Mouse (Mus musculus): ENCODE measurements around the gene Fam162a.
"Not testable (repeated sequence)": the region's sequence is repeated elsewhere in the genome, so short reads cannot be mapped to it uniquely, and the experiment has no call there.

Fam162a gene

GRCm38 (mm10) chr16:36071450-36072379, at the start of gene Fam162a, which contains the start of gene Ccdc58:
Fam162a (minus strand) TSS chr16:36071594.
Ccdc58 (plus strand) TSS chr16:36071685.
- DNase-seq (ENCODE audit: low spot score in 2 of 2) = peak; percentile 78 to 93

- not testable (repeated sequence) for DNase-seq (ENCODE audit: low spot score in 2 of 2)
Measured at GRCm38 (mm10) chr16:36115751-36116150, 44.4 kb upstream of the Fam162a start.

- DNase-seq (ENCODE audit: low spot score in 2 of 2) = not testable (repeated sequence)
Measured at GRCm38 (mm10) chr16:36111486-36111885, 40.1 kb upstream of the Fam162a start.

- no peak for DNase-seq (ENCODE audit: low spot score in 2 of 2)
Measured at GRCm38 (mm10) chr16:36102211-36102610, 30.8 kb upstream of the Fam162a start.

GRCm38 (mm10) chr16:36101526-36101925, 30.1 kb upstream of the Fam162a start:
- no peak for DNase-seq (ENCODE audit: low spot score in 2 of 2)

- DNase-seq (ENCODE audit: low spot score in 2 of 2) = not testable (repeated sequence)
Measured at GRCm38 (mm10) chr16:36097813-36098499, 26.6 kb upstream of the Fam162a start.

GRCm38 (mm10) chr16:36094079-36094478, 22.7 kb upstream of the Fam162a start:
- no peak for DNase-seq (ENCODE audit: low spot score in 2 of 2)

GRCm38 (mm10) chr16:36090785-36091509, 19.6 kb upstream of the Fam162a start:
- DNase-seq (ENCODE audit: low spot score in 2 of 2) = no peak

GRCm38 (mm10) chr16:36089850-36090616, 18.6 kb upstream of the Fam162a start:
- DNase-seq (ENCODE audit: low spot score in 2 of 2) = no peak

- DNase-seq (ENCODE audit: low spot score in 2 of 2) = no peak
Measured at GRCm38 (mm10) chr16:36089065-36089464, 17.7 kb upstream of the Fam162a start.

- no peak for DNase-seq (ENCODE audit: low spot score in 2 of 2)
Measured at GRCm38 (mm10) chr16:36087846-36088245, 16.5 kb upstream of the Fam162a start.

GRCm38 (mm10) chr16:36079916-36080315, 8.5 kb upstream of the Fam162a start:
- DNase-seq (ENCODE audit: low spot score in 2 of 2) = no peak

GRCm38 (mm10) chr16:36074772-36075171, 3.4 kb upstream of the Fam162a start:
- no peak for DNase-seq (ENCODE audit: low spot score in 2 of 2)

- DNase-seq (ENCODE audit: low spot score in 2 of 2) = no peak
Measured at GRCm38 (mm10) chr16:36072410-36073011, 1.1 kb upstream of the Fam162a start.

GRCm38 (mm10) chr16:36071071-36071449, 334 bp downstream of the Fam162a start:
- DNase-seq (ENCODE audit: low spot score in 2 of 2) = no peak

GRCm38 (mm10) chr16:36069819-36070575, 1.4 kb downstream of the Fam162a start:
- no peak for DNase-seq (ENCODE audit: low spot score in 2 of 2)

GRCm38 (mm10) chr16:36068356-36068755, 3.0 kb downstream of the Fam162a start:
- no peak for DNase-seq (ENCODE audit: low spot score in 2 of 2)

- no peak for DNase-seq (ENCODE audit: low spot score in 2 of 2)
Measured at GRCm38 (mm10) chr16:36067694-36068093, 3.7 kb downstream of the Fam162a start.

- no peak for DNase-seq (ENCODE audit: low spot score in 2 of 2)
Measured at GRCm38 (mm10) chr16:36064904-36065303, 6.5 kb downstream of the Fam162a start.

GRCm38 (mm10) chr16:36063315-36063714, 8.1 kb downstream of the Fam162a start:
- no peak for DNase-seq (ENCODE audit: low spot score in 2 of 2)

All from left cerebral cortex, adult 9 months (tissue).